Mouse (Mus musculus) erythroid progenitor cell, adult 5-6 weeks (primary cell): ENCODE measurements around the gene Ppfibp2. TPM values are rescaled to one million over a fixed set of nuclear protein-coding genes. Genes with fewer than 3 reads are reported as not detected.

Experiments
- ATAC-seq: replicated peaks from 2 replicates; pipeline ENCODE4 v1.8.0; 2016; ENCODE audit warnings: moderate number of reproducible peaks, mild to moderate bottlenecking, moderate TSS enrichment, inconsistent platforms; ENCODE audit not compliant: poor library complexity, low FRiP score, severe bottlenecking
- total RNA-seq, 2 experiments: library from RNA; stranded (forward) in 1 of 2; stranded (reverse) in 1 of 2; fragments of 150-400 nt in 1 of 2; fragments of 186-747, 209-891 nt in 1 of 2; gene quantifications; 2 replicates each; pipeline versions ENCODE4 v1.2.3 to v1.2.4; 2015 to 2017; ENCODE audit warnings: low replicate concordance in 2 of 2

Ppfibp2 gene
- total RNA-seq, 2 experiments from 2014 or later: 1.9 to 2.9 TPM

GRCm38 (mm10) chr7:107691493-107691892 is 96.5 kb downstream of the Ppfibp2 start:
- no peak for ATAC-seq

- no peak for ATAC-seq
Measured at GRCm38 (mm10) chr7:107694254-107694947, 99.4 kb downstream of the Ppfibp2 start.

- ATAC-seq: no peak
Measured at GRCm38 (mm10) chr7:107697066-107697465, 102.1 kb downstream of the Ppfibp2 start.

- no peak for ATAC-seq
Measured at GRCm38 (mm10) chr7:107699926-107700325, 104.9 kb downstream of the Ppfibp2 start.

- no peak for ATAC-seq
Measured at GRCm38 (mm10) chr7:107700646-107701045, 105.6 kb downstream of the Ppfibp2 start.

GRCm38 (mm10) chr7:107702461-107703380 is 107.7 kb downstream of the Ppfibp2 start:
- no peak for ATAC-seq

- ATAC-seq: no peak
Measured at GRCm38 (mm10) chr7:107705941-107706340, 110.9 kb downstream of the Ppfibp2 start.

GRCm38 (mm10) chr7:107707650-107708049 is 112.6 kb downstream of the Ppfibp2 start:
- no peak for ATAC-seq

GRCm38 (mm10) chr7:107708491-107709112 is 113.6 kb downstream of the Ppfibp2 start:
- ATAC-seq: peak; percentile 55

GRCm38 (mm10) chr7:107712743-107713142 is 117.7 kb downstream of the Ppfibp2 start:
- no peak for ATAC-seq

- no peak for ATAC-seq
Measured at GRCm38 (mm10) chr7:107714067-107714466, 119.1 kb downstream of the Ppfibp2 start.

- ATAC-seq: no peak
Measured at GRCm38 (mm10) chr7:107720771-107721170, 125.8 kb downstream of the Ppfibp2 start.

GRCm38 (mm10) chr7:107722536-107722935 is 127.5 kb downstream of the Ppfibp2 start:
- ATAC-seq: no peak

GRCm38 (mm10) chr7:107727538-107727937 is 132.5 kb downstream of the Ppfibp2 start:
- ATAC-seq: no peak

GRCm38 (mm10) chr7:107730587-107730986 is 135.6 kb downstream of the Ppfibp2 start:
- ATAC-seq: no peak

- no peak for ATAC-seq
Measured at GRCm38 (mm10) chr7:107733162-107733561, 138.2 kb downstream of the Ppfibp2 start.

- no peak for ATAC-seq
Measured at GRCm38 (mm10) chr7:107738726-107739125, 143.7 kb downstream of the Ppfibp2 start.

GRCm38 (mm10) chr7:107742963-107743465 is 148.0 kb downstream of the Ppfibp2 start:
- ATAC-seq: no peak

GRCm38 (mm10) chr7:107744454-107744853 is 149.4 kb downstream of the Ppfibp2 start:
- ATAC-seq: no peak

- ATAC-seq: no peak
Measured at GRCm38 (mm10) chr7:107745111-107745510, 150.1 kb downstream of the Ppfibp2 start.
